Mouse (Mus musculus) leukemia stem cell, adult 10-12 weeks (primary cell): Measurements from ENCODE around the gene Tpm3-rs7. TPM values are rescaled to one million over a fixed set of nuclear protein-coding genes. Genes with fewer than 3 reads are reported as not detected.

Source experiments
- polyA plus RNA-seq: library from polyadenylated mRNA; stranded (reverse); fragments of >175 nt; gene quantifications from 2 replicates; pipeline ENCODE4 v1.2.3, GENCODE M21; 2012; ENCODE audit warnings: low replicate concordance

Tpm3-rs7 gene
- 6.8 and 114 TPM in 2 replicates for polyA plus RNA-seq

GRCm38 (mm10) chr14:113314499-113314898 is at the start of gene Tpm3-rs7:
TSS of gene Tpm3-rs7 (plus strand) at chr14:113314608.

